Mouse (Mus musculus): ENCODE results near the gene Smim4. TPM values are rescaled to one million over a fixed set of nuclear protein-coding genes. Genes with fewer than 3 reads are reported as not detected.

Gene Smim4
- total and polyA plus RNA-seq, 3 experiments = 19.1 to 38.0 (median 26.1) TPM

DNA sequence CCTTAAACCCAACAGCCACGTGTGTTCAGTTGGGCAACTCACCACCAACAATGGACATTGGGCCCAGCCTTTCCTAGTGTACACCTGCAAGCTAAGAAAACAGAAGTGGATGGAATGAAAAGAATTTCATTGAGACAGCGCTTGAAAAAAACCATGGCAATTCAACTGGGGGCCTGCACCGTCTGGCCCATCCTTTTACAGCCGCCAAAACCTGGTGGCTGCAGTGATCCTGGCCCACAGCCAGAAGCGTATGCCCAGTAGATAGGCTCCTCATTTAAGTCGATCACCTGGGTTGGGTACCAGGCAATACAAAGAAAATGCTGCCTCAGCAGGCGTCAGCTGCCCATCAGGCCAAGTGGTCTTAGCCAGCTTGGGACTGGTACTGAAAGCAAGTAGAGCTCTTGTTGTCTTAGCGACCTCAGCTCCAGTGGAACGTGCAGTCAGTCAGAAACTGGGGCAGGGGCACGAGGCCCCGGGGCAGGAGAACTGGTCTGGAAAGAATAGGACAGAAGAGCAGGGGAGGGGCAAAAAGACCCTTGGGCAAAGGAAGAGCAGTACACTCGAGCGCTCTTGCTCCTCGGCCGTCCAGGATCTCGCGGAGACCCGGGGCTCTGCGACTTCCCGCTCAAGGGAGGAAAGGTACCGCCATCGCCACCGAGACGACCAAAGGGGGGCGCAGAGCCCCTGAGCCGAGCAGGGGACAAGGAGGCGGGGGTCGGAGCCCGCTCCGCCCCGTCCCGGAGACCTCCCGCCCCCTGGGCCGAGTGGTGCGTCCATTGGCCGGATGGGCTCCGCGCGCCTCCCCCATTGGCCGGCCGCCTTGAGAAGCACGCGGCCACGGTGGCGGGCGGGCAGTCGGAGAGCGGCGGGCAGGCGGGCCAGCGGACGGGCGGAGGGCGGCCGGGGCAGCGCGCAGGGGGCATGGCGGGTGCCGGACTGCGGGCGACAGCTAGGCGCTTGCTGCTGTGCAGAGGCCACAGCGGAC is 1.8 kb upstream of the Smim4 start, which contains the start of gene Nt5dc2 (continued):
- 0 out of 2 replicates have a peak, but pooled peaks have one; percentile 31 for TF ChIP-seq SIN3A (IDR thresholded peaks at IDR 0.05; ENCODE audit: low read length)
- no peak for TF ChIP-seq E2F4 (IDR thresholded peaks at IDR 0.05; ENCODE audit: insufficient replicate concordance, low read depth, low read length)
- TF ChIP-seq ZKSCAN1 (IDR thresholded peaks at IDR 0.05; ENCODE audit: borderline replicate concordance, low read depth, low read length) = no peak
- no peak for TF ChIP-seq JUND (conservative IDR thresholded peaks at IDR 0.05; ENCODE audit: low read depth, low read length)
- TF ChIP-seq SMC3 (IDR thresholded peaks at IDR 0.05; ENCODE audit: low read depth, low read length) = no peak
- TF ChIP-seq TCF12 (IDR thresholded peaks at IDR 0.05; ENCODE audit: low read depth, low read length) = 0 out of 2 replicates have a peak, but pooled peaks have one; percentile 17
- peak in 1 of 2 experiments; percentile 38; a peak in 2 of 4 replicates for TF ChIP-seq CTCF (conservative IDR thresholded peaks at IDR 0.05 in 1 of 2, IDR thresholded peaks at IDR 0.05 in 1 of 2; ENCODE audit: low read depth in 2 of 2, low read length in 2 of 2)
- TF ChIP-seq USF1 (IDR thresholded peaks at IDR 0.05; ENCODE audit: low read depth, low read length) = no peak
- no peak for TF ChIP-seq PAX5 (IDR thresholded peaks at IDR 0.05; ENCODE audit: low read length)
- TF ChIP-seq NRF1 (IDR thresholded peaks at IDR 0.05; ENCODE audit: low read depth, low read length) = 0 out of 2 replicates have a peak, but pooled peaks have one; percentile 31
- no peak; the same call in 1 of the 2 replicates for TF ChIP-seq RAD21 (IDR thresholded peaks at IDR 0.05; ENCODE audit: low read depth, low read length)
- TF ChIP-seq ZNF384 (IDR thresholded peaks at IDR 0.05; ENCODE audit: low read depth, low read length) = no peak
- TF ChIP-seq GABPA (IDR thresholded peaks at IDR 0.05; ENCODE audit: insufficient replicate concordance, low read depth, low read length) = no peak
- peak; percentile 59 for TF ChIP-seq POLR2A (IDR thresholded peaks at IDR 0.05; ENCODE audit: low read depth, low read length)
- TF ChIP-seq NELFE (IDR thresholded peaks at IDR 0.05; ENCODE audit: low read depth, low read length) = no peak
- no peak for TF ChIP-seq CHD2 (IDR thresholded peaks at IDR 0.05; ENCODE audit: low read length)
- TF ChIP-seq POLR2AphosphoS2 (IDR thresholded peaks at IDR 0.05; ENCODE audit: low read depth, low read length) = no peak
- no peak for TF ChIP-seq MYC (IDR thresholded peaks at IDR 0.05; ENCODE audit: low read depth, low read length)
- peak; percentile 33; the same call in 1 of the 2 replicates for TF ChIP-seq MXI1 (IDR thresholded peaks at IDR 0.05; ENCODE audit: low read depth, low read length)
- no peak for TF ChIP-seq KAT2A (IDR thresholded peaks at IDR 0.05; ENCODE audit: insufficient replicate concordance, low read length)
- no peak for TF ChIP-seq ELF1 (IDR thresholded peaks at IDR 0.05; ENCODE audit: low read depth, low read length)

DNA sequence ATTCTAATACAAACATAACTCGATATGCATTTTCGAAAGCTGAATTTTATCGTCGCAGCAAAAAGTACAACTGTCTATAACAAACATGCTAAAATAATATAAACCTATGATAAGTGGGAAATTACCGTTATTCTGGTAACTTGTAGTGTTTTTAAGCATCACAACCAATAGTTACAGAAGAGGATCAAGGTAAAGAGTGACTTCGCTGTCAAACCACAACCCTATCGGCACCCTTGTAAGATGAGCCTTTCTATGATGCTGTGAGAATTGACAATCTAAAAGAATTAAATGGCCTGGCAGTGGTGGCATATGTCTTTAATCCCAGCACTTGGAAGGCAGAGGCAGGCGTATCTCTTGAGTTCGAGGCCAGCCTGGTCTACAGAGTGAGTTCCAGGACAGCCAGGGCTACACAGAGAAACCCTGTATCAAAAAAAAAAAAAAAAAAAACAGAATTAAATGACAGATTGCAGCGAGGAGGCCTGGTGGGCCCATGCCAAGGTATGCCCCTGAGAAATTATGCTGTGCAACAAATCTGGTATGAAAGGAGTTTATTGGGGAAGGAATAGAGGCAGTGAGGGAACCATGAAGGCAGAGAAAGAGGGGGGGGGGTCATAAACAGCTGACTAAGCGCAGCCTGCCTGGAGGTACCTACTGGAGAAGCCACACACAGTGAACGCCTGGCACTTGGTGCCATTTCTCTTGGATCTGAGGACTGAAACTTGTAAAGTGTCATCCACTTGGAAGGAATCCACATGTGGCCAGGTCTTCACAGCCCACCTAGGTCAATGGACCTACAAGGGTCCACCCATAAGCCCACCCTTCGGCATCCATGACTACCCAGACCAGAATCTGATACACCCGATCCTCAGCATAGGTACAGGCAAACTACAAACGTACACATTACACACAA is 825 bp upstream of the Smim4 start:
- in situ Hi-C loops (cut with MboI; ENCODE audit: low pct_ligation_motif_present, low pct_unique_long_range_greater_than_20kb, low sequenced_read_pairs) (no loop called here), dilution Hi-C loops (cut with MboI; ENCODE audit: extremely low pct_ligation_motif_present, extremely low pct_unique_long_range_greater_than_20kb, low sequenced_read_pairs) (no loop called here)
- H3K36me3 ChIP-seq (replicated peaks in 1 of 2; ENCODE audit: control insufficient read depth in 1 of 2, insufficient read depth in 1 of 2, low read length in 1 of 2) = peaks cover 2 to 23% of the 10 kb centered on the region in 2 experiments
- H3K9me3 ChIP-seq (replicated peaks; ENCODE audit: low read length) = no peaks in the 10 kb centered on the region
- no peak for TF ChIP-seq CHD1 (IDR thresholded peaks at IDR 0.05; ENCODE audit: low read depth, low read length)
- peaks cover 13 to 24% of the 10 kb centered on the region in 2 experiments for H3K4me1 ChIP-seq (ENCODE audit: control insufficient read depth in 1 of 2, insufficient read depth in 2 of 2)
- peaks cover 33% of the 10 kb centered on the region for H3K27me3 ChIP-seq (replicated peaks)
- no peak overlapping the region for H3K9ac ChIP-seq (ENCODE audit: insufficient read depth, low read depth)
- H3K79me2 ChIP-seq (replicated peaks; ENCODE audit: control insufficient read depth, extremely low read depth, insufficient read depth, poor library complexity, severe bottlenecking) = peaks cover 11% of the 10 kb centered on the region
- no peak overlapping the region for H3K27ac ChIP-seq (ENCODE audit: insufficient read depth, low read depth)
- peak overlapping the region; percentile 27 to 73 (median 45) for H3K4me3 ChIP-seq (replicated peaks in 1 of 3; ENCODE audit: low read depth in 2 of 3, low read length in 2 of 3, poor library complexity in 1 of 3)
- peak overlapping the region; percentile 63; the same call in 1 of the 2 replicates for H3K4me2 ChIP-seq (ENCODE audit: insufficient read depth, low read depth, poor library complexity, severe bottlenecking)
- DNase-seq (ENCODE audit: extremely low read depth) = no peak

Data from CH12.LX (cell line).